Mouse (Mus musculus) CH12.LX (cell line): ENCODE results near the gene Zfand6. TPM values are rescaled to one million over a fixed set of nuclear protein-coding genes. Genes with fewer than 3 reads are reported as not detected.

ENCODE experiments used
- DNase-seq: peaks from one replicate; pipeline ENCODE4 v3.0.0-alpha.2; 2013; ENCODE audit errors: extremely low read depth
- H3K27ac ChIP-seq: 2 replicates; pipeline ENCODE4 v1.5.1; 2012; ENCODE audit warnings: low read depth, mild to moderate bottlenecking, control low read depth, moderate library complexity; ENCODE audit not compliant: insufficient read depth
- H3K27me3 ChIP-seq: replicated peaks from 2 replicates; pipeline ENCODE3; 2012; ENCODE audit warnings: inconsistent platforms
- H3K36me3 ChIP-seq, 2 experiments: replicated peaks in 1 of 2; 2 replicates each; pipeline versions ENCODE3 to v1.6.1; 2012; ENCODE audit warnings: inconsistent platforms in 1 of 2, low read length in 1 of 2, mild to moderate bottlenecking in 1 of 2, mixed read lengths in 1 of 2, moderate library complexity in 1 of 2; ENCODE audit not compliant: control insufficient read depth in 1 of 2, insufficient read depth in 1 of 2
- H3K4me1 ChIP-seq, 2 experiments: 2 replicates each; pipeline ENCODE4 v1.6.1; 2012; ENCODE audit warnings: inconsistent platforms in 1 of 2, moderate library complexity in 1 of 2; ENCODE audit not compliant: insufficient read depth in 2 of 2, control insufficient read depth in 1 of 2
- H3K4me2 ChIP-seq: 2 replicates; pipeline ENCODE4 v1.6.1; 2012; ENCODE audit warnings: low read depth, mild to moderate bottlenecking, control low read depth; ENCODE audit not compliant: poor library complexity, insufficient read depth, severe bottlenecking
- H3K4me3 ChIP-seq, 3 experiments: fragments of 150-350 bp in 1 of 3; sonication (generic) in 1 of 3; replicated peaks in 1 of 3; 2 replicates each; pipeline versions ENCODE3 to v1.5.1; 2011 to 2012; ENCODE audit warnings: low read depth in 2 of 3, low read length in 2 of 3, mild to moderate bottlenecking in 2 of 3, moderate library complexity in 2 of 3, control low read depth in 1 of 3, improper control_type of control experiment in 1 of 3, inconsistent platforms in 1 of 3, mixed read lengths in 1 of 3; ENCODE audit not compliant: poor library complexity in 1 of 3
- H3K79me2 ChIP-seq: replicated peaks from 2 replicates; pipeline ENCODE4 v1.6.1; 2012; ENCODE audit warnings: mild to moderate bottlenecking, moderate library complexity; ENCODE audit not compliant: control insufficient read depth, poor library complexity, insufficient read depth, severe bottlenecking; ENCODE audit errors: extremely low read depth
- H3K9ac ChIP-seq: 2 replicates; pipeline ENCODE4 v1.6.1; 2012; ENCODE audit warnings: low read depth, mild to moderate bottlenecking, control low read depth, moderate library complexity; ENCODE audit not compliant: insufficient read depth
- H3K9me3 ChIP-seq: replicated peaks from 2 replicates; pipeline ENCODE3; 2012; ENCODE audit warnings: low read length, inconsistent platforms, mixed read lengths
- BHLHE40 ChIP-seq: IDR thresholded peaks from 2 replicates; pipeline ENCODE4 v1.6.1; 2011; ENCODE audit warnings: mild to moderate bottlenecking, low read depth, low read length, improper control_type of control experiment
- CHD2 ChIP-seq: IDR thresholded peaks from 2 replicates; pipeline ENCODE4 v1.6.1; 2011; ENCODE audit warnings: low read length, improper control_type of control experiment
- CTCF ChIP-seq, 2 experiments: IDR thresholded peaks in 1 of 2; conservative IDR thresholded peaks in 1 of 2; 2 replicates each; pipeline ENCODE4 v1.5.1; 2011 to 2012; ENCODE audit warnings: low read depth in 2 of 2, low read length in 2 of 2, improper control_type of control experiment in 1 of 2, inconsistent platforms in 1 of 2, mild to moderate bottlenecking in 1 of 2, moderate library complexity in 1 of 2
- E2F4 ChIP-seq: IDR thresholded peaks from 2 replicates; pipeline ENCODE4 v1.6.1; 2011; ENCODE audit warnings: low read depth, low read length, improper control_type of control experiment; ENCODE audit not compliant: insufficient replicate concordance
- ELF1 ChIP-seq: IDR thresholded peaks from 2 replicates; pipeline ENCODE4 v1.6.1; 2014; ENCODE audit warnings: low read depth, mild to moderate bottlenecking, inconsistent platforms, low read length, improper control_type of control experiment
- EP300 ChIP-seq: IDR thresholded peaks from 2 replicates; pipeline ENCODE4 v1.6.1; 2011; ENCODE audit warnings: low read length, improper control_type of control experiment
- ETS1 ChIP-seq: conservative IDR thresholded peaks from 2 replicates; pipeline ENCODE4 v1.6.1; 2012; ENCODE audit warnings: low read depth, mild to moderate bottlenecking, inconsistent platforms, low read length, improper control_type of control experiment, moderate library complexity
- HCFC1 ChIP-seq: IDR thresholded peaks from 2 replicates; pipeline ENCODE4 v1.6.1; 2012; ENCODE audit warnings: low read depth, mild to moderate bottlenecking, inconsistent platforms, low read length, improper control_type of control experiment
- IRF4 ChIP-seq: IDR thresholded peaks from 2 replicates; pipeline ENCODE4 v1.6.1; 2014; ENCODE audit warnings: low read depth, mild to moderate bottlenecking, inconsistent platforms, low read length, improper control_type of control experiment
- JUN ChIP-seq: IDR thresholded peaks from 2 replicates; pipeline ENCODE4 v1.6.1; 2011; ENCODE audit warnings: low read depth, mild to moderate bottlenecking, low read length, improper control_type of control experiment, moderate library complexity; ENCODE audit not compliant: insufficient read depth
- JUND ChIP-seq: conservative IDR thresholded peaks from 2 replicates; pipeline ENCODE4 v1.6.1; 2011; ENCODE audit warnings: low read depth, low read length, improper control_type of control experiment
- MAFK ChIP-seq: IDR thresholded peaks from 2 replicates; pipeline ENCODE4 v1.6.1; 2011; ENCODE audit warnings: low read length, improper control_type of control experiment; ENCODE audit not compliant: insufficient replicate concordance
- MXI1 ChIP-seq: IDR thresholded peaks from 2 replicates; pipeline ENCODE4 v1.6.1; 2011; ENCODE audit warnings: mild to moderate bottlenecking, low read depth, low read length, improper control_type of control experiment
- NELFE ChIP-seq: IDR thresholded peaks from 2 replicates; pipeline ENCODE4 v1.6.1; 2011; ENCODE audit warnings: low read depth, low read length, improper control_type of control experiment
- PAX5 ChIP-seq: IDR thresholded peaks from 2 replicates; pipeline ENCODE4 v1.6.1; 2012; ENCODE audit warnings: low read length, inconsistent platforms, mixed read lengths
- POLR2A ChIP-seq: IDR thresholded peaks from 2 replicates; pipeline ENCODE4 v1.6.1; 2011; ENCODE audit warnings: low read depth, mild to moderate bottlenecking, improper control_type of control experiment, low read length
- POLR2AphosphoS2 ChIP-seq: IDR thresholded peaks from 2 replicates; pipeline ENCODE4 v1.6.1; 2011; ENCODE audit warnings: low read depth, low read length, improper control_type of control experiment
- RAD21 ChIP-seq: IDR thresholded peaks from 2 replicates; pipeline ENCODE4 v1.6.1; 2011; ENCODE audit warnings: low read depth, mild to moderate bottlenecking, low read length, improper control_type of control experiment, moderate library complexity
- RCOR1 ChIP-seq: conservative IDR thresholded peaks from 2 replicates; pipeline ENCODE4 v1.6.1; 2012; ENCODE audit warnings: low read depth, mild to moderate bottlenecking, inconsistent platforms, low read length, improper control_type of control experiment
- SIN3A ChIP-seq: IDR thresholded peaks from 2 replicates; pipeline ENCODE4 v1.6.1; 2012; ENCODE audit warnings: low read length, improper control_type of control experiment, inconsistent platforms
- SMC3 ChIP-seq: IDR thresholded peaks from 2 replicates; pipeline ENCODE4 v1.6.1; 2011; ENCODE audit warnings: low read depth, low read length, improper control_type of control experiment
- TBP ChIP-seq: conservative IDR thresholded peaks from 2 replicates; pipeline ENCODE4 v1.6.1; 2011; ENCODE audit warnings: low read depth, low read length, improper control_type of control experiment
- TCF12 ChIP-seq: IDR thresholded peaks from 2 replicates; pipeline ENCODE4 v1.6.1; 2014; ENCODE audit warnings: low read depth, mild to moderate bottlenecking, inconsistent platforms, low read length, improper control_type of control experiment
- USF2 ChIP-seq: conservative IDR thresholded peaks from 2 replicates; pipeline ENCODE4 v1.6.1; 2011; ENCODE audit warnings: low read depth, low read length, improper control_type of control experiment
- ZMIZ1 ChIP-seq: IDR thresholded peaks from 2 replicates; pipeline ENCODE4 v1.6.1; 2012; ENCODE audit warnings: low read depth, mild to moderate bottlenecking, inconsistent platforms, low read length, improper control_type of control experiment
- dilution Hi-C: fragments of 300-500 bp; cut with MboI; formaldehyde crosslinking; loops from 2 replicates; pipeline ENCODE4 v1.14.3; 2020; ENCODE audit warnings: low sequenced_read_pairs; ENCODE audit not compliant: extremely low pct_unique_long_range_greater_than_20kb, extremely low pct_ligation_motif_present
- in situ Hi-C: fragments of 300-500 bp; cut with MboI; formaldehyde crosslinking; loops from 3 replicates; pipeline ENCODE4 v1.14.3; 2019; ENCODE audit warnings: low sequenced_read_pairs, low pct_ligation_motif_present, low pct_unique_long_range_greater_than_20kb, mixed read lengths
- polyA plus RNA-seq: library from polyadenylated mRNA; unstranded; fragments of >175 nt; gene quantifications from 2 replicates; pipeline ENCODE4 v1.2.1, GENCODE M21; 2012; ENCODE audit warnings: low read depth; ENCODE audit not compliant: insufficient read length
- total RNA-seq, 2 experiments: library from RNA; depleted of rRNA; stranded (reverse); fragments of 300-350 nt in 1 of 2; fragments of >200 nt in 1 of 2; gene quantifications; 2 replicates each; pipeline ENCODE4 v1.2.3; 2012 to 2014

Zfand6 gene
- total and polyA plus RNA-seq, 3 experiments: 57.5 to 196 (median 78.0) TPM

DNA sequence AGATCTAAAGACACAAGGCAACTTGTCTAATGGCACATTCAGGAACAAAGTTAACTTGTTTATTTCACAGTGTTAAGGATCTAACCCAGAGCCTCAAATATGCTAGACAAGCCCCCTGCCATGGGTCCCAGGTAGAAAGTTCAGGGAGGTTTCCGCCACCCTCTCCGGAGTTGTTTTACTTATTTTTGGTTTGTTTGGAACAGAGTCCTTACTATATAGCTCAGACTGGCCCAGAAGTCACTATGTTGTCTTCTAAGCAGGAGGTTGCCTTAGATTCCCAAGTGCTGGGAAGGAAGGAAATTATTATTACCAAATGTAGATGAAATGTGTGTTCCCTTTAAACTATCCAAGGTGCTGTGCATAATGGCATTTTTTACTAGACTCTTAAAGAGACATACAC lies 9.7 kb downstream of the Zfand6 start:
- TF ChIP-seq IRF4 (no peak), ETS1 (no peak), MAFK (no peak), BHLHE40 (no peak), TBP (no peak), CTCF (conservative IDR thresholded peaks at IDR 0.05 in 1 of 2, IDR thresholded peaks at IDR 0.05 in 1 of 2; ENCODE audit: low read depth in 2 of 2, low read length in 2 of 2) (no peak), JUN (no peak), NELFE (no peak), POLR2AphosphoS2 (no peak), RAD21 (no peak), MXI1 (no peak), PAX5 (no peak), POLR2A (no peak), ZMIZ1 (no peak), JUND (no peak), RCOR1 (no peak), USF2 (no peak), EP300 (no peak)
- H3K9me3 ChIP-seq: no peaks in the 10 kb centered on the region
- DNase-seq: no peak
- H3K27me3 ChIP-seq: no peaks in the 10 kb centered on the region
- peak overlapping the region; percentile 71 for H3K9ac ChIP-seq
- H3K4me3 ChIP-seq: peak overlapping the region in 1 of 3 experiments; percentile 59
- H3K27ac ChIP-seq: no peak overlapping the region
- in situ Hi-C loops: loop anchor here (10.0 kb wide), 1 partner anchor 65 kb away; no protein-coding TSS in a partner anchor
- no peaks in the 10 kb centered on the region for H3K36me3 ChIP-seq
- peak overlapping the region; percentile 77 for H3K4me2 ChIP-seq
- peaks cover 65% of the 10 kb centered on the region for H3K79me2 ChIP-seq
- dilution Hi-C loops: no loop called here
- H3K4me1 ChIP-seq: peaks cover 2 to 59% of the 10 kb centered on the region in 2 experiments; a peak in 3 of 4 replicates

DNA sequence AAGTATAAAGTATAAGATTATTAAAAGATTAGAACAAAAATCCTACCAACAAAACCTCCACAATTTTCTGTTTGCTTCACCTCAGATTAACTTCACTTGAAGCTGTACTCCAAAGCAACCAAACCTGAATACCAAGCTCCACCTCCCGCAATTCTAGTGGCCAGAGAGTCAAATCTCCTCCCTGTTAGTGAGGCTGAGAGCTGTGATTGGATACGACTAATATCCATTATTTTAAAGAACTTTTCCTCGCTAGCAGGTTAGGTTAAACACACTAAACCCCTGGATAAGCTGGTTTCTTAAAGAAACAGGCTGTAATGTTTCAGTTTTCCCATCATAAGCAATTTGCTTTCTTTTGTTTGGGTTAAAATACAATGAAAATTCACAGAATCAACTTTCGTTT lies 10.5 kb downstream of the Zfand6 start:
- peak overlapping the region; percentile 71; the same call in 1 of the 2 replicates for H3K9ac ChIP-seq
- dilution Hi-C loops: no loop called here

More for the DNA sequence above, 10.5 kb downstream of the Zfand6 start:
- peak; percentile 79 for TF ChIP-seq HCFC1
- peak; percentile 82 for TF ChIP-seq CHD2
- TF ChIP-seq SIN3A: peak; percentile 74
- TF ChIP-seq RCOR1: no peak
- TF ChIP-seq ELF1: peak; percentile 31; the same call in 1 of the 2 replicates
- no peak for TF ChIP-seq SMC3
- TF ChIP-seq JUN: no peak
- TF ChIP-seq MAFK: peak; percentile 65; the same call in 1 of the 2 replicates
- TF ChIP-seq TCF12: peak; percentile 66
- no peak for TF ChIP-seq RAD21
- TF ChIP-seq TBP: peak; percentile 92
- no peak for TF ChIP-seq E2F4
- H3K27me3 ChIP-seq: no peaks in the 10 kb centered on the region
- in situ Hi-C loops: no loop called here
- peak overlapping the region in 2 of 3 experiments; percentile 48 to 59 for H3K4me3 ChIP-seq
- no peak overlapping the region for H3K4me2 ChIP-seq
- peaks cover 58% of the 10 kb centered on the region for H3K79me2 ChIP-seq
- peak; percentile 89 for DNase-seq
- no peaks in the 10 kb centered on the region for H3K36me3 ChIP-seq
- peaks cover 5 to 61% of the 10 kb centered on the region in 2 experiments for H3K4me1 ChIP-seq
- H3K27ac ChIP-seq: no peak overlapping the region
- no peaks in the 10 kb centered on the region for H3K9me3 ChIP-seq
